Mouse (Mus musculus) gastrocnemius, postnatal 4 days (tissue): ENCODE results near the gene Trim17. TPM values are rescaled to one million over a fixed set of nuclear protein-coding genes. Genes with fewer than 3 reads are reported as not detected.
A peak's percentile ranks its signal among the peaks of the same experiment; 100 is the strongest.

ENCODE experiments used
- DNase-seq, 2 experiments: peaks; one replicate each; pipeline ENCODE4 v3.0.0; 2021 to 2022; ENCODE audit warnings: low spot score in 2 of 2, mixed read lengths in 2 of 2
- total RNA-seq, 2 experiments: library from RNA; stranded (reverse); gene quantifications; 2 replicates each; pipeline ENCODE4 v1.2.3; 2021

The Trim17 gene
- total RNA-seq, 2 experiments from 2014 or later: 0.23 to 0.29 TPM

DNA sequence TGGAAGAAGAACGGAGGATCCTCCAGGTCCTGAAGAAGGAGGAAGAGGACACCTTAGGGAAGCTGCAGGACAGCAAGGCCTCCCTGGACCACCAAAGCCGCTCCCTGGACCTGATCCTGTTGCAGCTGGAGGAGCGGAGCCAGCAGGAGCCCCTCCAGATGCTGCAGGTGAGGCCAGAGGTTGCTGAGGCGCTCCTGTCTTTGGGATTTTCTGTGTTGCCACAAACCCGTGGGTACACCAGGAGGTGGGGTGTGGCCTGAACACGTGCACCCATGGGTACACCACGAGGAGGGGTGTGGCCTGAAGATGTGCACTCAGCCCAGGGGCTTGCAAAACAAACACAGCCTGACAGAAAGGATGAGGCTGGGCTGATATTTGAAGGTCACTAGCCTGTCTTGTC is 14.1 kb downstream of the Trim17 start:
- no peak for DNase-seq

DNA sequence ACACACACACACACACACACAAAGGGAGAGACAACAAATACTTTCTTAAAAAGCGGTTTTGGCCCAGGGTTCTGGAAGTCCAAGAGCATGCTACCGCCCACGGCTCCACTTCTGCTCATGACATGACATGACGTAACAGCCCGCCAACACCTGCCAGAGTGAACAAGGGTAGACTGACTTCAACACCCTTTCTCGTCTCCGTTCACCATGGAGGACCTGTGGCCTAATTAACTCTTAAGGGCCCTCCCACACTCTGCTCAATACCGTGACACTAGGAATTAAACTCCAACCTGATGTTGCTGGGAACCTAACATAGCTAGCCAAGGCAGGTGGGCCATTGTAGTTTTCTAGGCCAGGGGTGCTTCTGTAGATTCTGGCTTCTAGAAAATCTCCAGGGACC is 14.5 kb downstream of the Trim17 start:
- no peak for DNase-seq

DNA sequence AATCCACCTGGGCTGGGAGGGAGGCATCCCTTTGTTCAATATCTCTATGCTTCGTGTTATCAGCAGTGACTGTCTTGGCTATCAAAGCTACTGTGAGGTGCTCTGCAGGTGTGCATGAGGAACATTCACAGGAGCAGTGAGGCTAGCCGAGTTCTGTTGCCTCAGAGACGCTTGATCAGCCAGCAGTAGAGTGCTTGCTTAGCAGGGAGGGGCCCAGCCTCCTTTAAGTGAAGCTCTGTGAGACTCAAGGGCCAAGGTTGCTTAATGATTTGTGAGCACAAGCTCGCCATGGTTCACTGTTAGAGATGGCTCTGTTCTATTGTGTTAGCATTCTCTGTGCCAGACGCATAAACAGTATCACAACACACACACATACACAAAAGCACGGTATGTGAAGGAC is 15.2 kb downstream of the Trim17 start:
- no peak for DNase-seq

DNA sequence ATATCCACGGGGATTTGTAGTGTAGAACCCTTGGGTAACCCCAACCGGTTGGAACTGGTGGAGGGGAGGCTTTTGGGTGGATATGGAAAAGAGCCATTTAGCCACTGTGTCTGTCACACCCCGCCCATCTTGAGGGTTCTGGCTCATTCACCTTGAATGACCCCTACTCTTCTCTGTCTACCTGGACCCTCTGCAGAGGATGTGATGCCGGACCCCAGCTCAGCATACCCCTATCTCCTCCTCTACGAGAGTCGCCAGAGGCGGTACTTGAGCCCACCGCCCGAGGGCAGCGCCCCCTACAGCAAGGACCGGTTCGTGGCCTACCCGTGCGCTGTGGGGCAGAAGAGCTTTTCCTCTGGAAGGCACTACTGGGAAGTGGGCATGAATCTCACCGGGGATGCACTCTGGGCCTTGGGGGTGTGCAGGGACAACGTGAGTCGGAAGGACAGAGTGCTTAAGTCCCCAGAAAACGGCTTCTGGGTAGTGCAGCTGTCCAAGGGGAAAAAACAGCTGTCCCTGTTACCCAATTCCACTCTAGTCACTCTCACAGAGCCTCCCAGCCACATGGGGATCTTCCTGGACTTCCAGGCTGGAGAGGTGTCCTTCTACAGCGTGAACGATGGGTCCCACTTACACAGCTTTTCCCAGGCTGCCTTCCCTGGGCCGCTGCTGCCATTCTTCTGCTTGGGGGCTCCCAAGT is 16.5 kb downstream of the Trim17 start:
- DNase-seq: no peak

DNA sequence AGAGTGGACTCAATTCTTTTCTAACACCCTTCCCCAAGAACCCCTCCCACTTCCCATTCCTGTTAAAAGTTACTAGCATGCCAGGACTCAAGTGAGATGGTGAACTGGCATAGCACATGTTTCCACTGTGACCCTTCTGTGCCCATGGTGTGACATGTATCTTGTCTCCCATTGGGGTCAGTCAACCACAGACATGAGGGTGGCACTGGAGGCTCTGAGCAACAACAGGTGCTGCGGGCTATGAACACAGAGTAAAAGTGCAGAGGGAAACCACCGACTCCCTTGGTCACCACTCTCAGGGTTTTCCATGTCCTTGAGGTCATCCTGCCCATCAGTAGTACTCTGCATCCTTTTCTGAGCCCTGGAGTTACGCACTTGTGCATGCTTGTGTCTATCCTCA is 17.3 kb downstream of the Trim17 start:
- DNase-seq: no peak

DNA sequence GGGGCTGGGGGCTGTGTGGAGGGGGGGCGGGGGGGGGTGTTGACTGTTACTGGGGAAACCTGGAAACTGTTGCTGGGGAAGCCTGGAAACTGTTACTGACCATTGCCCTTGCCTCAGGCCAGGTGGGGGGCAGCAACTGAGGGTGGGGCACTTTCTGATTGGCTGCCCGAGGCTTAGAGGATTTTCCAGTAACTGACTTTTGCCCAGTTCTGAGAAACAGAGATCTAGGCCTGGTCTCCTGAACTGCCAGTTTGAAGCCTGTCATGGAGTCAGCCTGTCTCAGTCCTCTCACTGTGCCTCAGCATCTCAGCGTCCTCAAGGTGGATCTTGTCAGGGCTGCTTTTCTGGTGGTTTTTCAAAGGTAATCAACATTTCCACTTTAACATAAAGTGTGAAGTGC is 19.9 kb downstream of the Trim17 start:
- no peak for DNase-seq

DNA sequence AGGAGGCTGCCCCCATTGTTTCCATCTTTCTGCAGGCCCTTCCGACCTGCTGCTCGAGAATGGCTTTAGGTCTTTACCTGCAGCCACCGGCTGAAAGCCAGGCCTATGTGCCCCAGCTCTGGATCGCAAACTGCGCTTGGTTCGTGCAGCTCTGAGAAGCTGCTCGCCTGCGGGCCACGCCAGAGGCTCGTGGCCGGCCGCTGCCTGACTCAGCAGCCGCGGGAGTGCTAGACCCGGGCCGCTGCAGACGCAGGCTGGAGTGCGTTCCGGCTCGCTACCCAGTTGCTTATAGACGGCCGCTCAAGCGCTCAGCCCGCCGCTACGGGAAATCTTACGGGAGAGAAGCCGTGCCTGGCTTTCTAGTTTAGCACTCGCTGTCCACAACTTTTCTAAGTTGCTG is 22.7 kb downstream of the Trim17 start:
- DNase-seq: no peak

DNA sequence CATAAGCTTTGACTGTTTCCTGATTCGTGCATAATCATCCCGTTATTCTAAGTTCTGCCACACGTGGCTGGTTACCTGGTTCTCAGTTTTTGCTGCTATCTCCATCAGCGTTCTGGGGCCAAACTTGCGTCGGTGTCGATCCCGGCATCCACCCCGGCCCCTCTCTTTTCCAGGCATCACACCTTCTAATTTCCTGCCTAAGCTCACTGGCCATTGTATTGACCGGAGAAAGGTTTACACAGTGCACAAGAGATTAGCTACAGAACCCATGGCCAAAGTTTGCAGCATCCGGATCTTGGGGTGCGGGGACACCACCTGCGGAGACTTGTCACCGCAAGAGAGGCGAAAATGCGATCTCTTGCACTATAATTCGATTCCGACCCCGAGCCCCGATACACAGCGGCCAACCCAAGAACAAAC is 23.1 kb downstream of the Trim17 start:
- no peak for DNase-seq

DNA sequence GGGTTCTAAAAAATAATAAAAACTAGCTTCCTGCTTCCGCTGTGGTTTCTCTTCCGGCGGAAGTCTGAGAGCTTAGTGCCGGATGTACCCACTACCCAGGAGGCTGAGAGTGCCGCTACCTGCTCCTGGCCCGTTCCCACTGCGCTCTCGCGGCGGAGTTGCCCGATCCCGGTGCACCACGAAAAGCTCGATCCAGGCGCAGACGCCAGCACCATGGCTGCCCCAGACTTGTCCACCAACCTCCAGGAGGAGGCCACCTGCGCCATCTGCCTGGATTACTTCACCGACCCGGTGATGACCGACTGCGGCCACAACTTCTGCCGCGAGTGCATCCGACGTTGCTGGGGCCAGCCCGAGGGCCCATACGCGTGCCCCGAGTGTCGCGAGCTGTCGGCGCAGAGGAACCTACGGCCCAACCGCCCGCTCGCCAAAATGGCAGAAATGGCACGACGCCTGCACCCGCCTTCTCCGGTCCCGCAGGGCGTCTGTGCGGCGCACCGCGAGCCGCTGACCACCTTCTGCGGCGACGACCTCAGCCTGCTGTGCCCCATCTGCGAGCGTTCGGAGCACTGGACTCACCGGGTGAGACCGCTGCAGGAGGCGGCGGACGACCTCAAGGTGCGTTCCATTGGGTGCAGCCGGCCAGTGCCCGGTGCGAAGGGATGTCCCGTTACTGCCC is 23.7 kb downstream of the Trim17 start, which contains the start of gene Trim11:
Trim11 (plus strand) TSS at position 67 of the 679 bp plus-strand sequence.
- DNase-seq: peak; percentile 27 to 56

DNA sequence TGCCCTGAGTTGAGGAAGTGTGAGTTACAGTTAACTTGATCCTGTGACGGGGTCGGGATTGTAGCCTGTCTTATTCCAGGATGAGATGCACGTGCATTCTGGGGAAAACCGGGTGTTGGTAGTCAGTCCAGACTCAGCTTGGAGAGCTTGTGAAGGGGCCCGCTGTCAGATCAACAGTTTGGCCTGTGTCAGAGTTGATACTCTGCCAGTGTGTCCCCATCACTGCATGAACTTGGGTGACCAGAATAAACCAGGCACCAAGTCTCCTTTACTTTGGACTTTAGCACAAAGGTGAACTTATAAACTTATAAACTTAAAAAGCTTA is 24.2 kb downstream of the Trim17 start:
- DNase-seq: no peak

DNA sequence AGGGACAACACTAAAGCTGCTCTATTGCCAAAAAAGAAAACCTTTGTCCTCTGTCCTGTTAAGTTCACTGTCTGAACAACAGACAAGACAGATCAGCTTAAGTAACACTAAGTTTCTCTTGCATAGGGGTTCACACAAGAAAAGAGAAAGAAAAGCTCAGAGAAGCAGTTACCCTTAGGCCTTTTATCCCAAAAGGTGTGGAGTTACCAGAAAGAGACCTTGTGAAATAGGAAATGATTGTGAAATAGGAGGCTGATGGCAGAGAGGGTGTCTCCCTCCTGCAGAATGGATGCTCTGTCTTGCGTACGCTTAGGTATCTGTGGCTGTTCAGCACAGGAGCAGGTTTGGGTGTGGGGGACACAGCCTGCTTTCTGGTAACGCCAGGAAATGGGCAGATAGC is 24.7 kb downstream of the Trim17 start:
- DNase-seq: no peak

DNA sequence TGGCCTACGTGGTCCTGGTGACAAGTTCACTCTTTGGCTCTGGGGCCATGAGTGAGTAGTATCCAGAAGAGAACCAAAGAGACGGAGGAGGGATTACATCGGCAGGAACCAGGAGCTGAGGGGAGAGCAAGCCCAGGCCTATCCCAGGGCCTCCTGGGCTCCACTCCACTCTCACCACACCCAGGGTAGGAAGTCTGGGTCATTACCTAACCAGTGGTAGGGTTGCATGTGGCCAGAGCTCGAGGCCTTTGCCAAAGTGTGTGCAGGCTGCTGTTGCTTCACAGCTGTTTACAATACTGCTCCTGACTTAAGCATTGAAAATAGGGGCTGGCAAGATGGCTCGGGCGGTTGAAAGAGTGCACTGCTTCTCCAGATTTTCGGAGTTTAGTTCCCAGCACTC is 25.2 kb downstream of the Trim17 start:
- no peak for DNase-seq

DNA sequence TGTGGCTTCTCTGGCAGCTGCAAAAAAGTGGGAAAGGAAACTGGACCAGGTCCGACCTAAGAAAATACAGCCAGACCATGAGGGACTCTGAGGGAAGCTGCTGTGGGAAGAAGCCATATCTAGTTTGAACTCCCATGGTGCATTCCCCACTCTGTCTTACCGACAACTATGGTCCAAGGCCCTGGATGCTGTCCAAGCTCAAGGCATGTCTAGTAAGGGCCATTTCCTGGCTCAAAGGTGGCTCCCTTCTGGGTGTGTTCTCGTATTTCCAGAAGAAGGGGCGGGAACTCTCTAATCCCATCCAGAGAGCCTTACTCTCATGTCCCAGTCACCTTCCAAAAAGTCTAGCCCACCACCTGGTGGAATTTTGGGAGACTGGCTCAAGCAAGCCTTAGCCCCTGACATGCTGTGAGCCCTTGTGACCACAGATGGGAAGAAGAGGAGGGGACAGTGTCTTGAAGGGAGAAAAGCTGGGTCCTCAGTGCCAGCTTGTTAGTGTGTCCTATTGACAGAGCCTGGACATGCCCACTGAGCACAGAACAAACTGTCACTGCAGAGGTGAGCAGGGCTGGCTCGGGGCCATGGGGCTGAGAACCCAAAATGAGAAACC is 26.0 kb downstream of the Trim17 start:
- DNase-seq: no peak

DNA sequence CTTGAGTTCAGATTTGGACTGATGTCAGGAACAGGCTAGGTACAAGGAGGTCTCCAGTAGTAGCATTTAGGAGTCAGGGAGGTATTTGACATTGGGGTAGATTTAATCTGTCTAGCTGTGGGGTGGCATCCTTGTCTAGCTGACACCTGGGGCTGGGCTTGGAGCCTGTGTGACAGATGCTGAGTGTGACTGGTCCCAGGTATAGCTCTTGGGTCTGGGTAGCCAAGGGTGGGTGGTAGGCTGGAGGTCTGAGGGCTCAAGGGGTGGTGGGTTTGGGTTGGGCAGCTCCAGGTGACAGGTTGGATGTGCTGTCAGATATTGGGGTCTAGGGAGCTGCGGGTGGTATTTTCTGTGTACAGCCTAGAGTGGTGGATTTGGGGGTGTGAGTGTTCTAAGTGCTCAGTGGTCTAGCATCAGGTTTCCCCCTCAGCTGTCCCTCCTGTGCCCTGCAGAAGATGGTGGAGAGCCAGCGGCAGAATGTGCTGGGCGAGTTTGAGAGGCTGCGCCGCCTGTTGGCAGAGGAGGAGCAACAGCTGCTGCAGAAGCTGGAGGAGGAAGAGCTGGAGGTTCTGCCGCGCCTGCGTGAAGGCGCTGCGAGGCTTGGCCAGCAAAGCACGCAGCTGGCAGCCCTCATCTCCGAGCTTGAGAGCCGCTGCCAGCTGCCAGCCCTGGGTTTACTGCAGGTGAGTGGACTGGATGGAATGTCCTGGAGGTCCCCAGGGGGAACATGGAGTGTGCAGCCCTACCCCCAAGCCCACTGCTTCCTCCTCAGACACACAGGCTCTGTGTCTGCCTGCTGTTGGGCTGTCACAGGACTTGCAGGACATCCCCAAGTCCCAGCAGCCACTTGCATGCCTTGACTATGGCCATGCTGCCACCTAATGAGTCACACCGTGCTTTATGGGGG is 27.3 kb downstream of the Trim17 start:
- peak; percentile 42 to 80 for DNase-seq

DNA sequence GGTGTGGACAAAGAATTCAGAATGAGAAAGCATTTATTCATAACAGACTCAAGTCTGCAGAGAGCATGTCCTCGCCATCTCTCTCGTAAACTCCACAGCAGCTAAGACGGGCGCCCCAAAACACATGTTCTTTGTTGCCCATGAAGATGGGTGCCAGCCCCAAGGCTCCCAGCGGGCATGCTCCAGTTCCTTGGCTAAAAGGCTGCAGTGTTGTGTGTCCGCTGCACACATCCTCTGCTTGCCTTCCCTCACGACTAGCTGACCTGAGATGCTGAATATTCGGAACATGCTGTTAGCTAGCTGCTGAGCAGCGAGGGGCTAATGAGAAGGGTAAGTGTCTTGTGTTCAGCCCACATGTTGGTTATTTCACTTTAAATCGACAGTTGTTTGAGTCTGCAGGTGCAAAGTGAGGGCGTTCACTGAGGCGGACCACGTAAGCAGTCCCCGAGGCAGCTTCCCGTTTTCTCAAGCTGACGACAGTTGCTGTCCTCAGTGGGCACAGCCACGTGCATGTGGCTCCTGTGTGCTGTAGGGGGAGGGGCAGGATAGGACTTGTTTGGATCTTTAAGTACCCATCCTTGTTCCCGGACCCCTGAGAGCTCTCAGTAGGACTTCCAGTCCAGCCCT is 28.1 kb downstream of the Trim17 start:
- no peak for DNase-seq

DNA sequence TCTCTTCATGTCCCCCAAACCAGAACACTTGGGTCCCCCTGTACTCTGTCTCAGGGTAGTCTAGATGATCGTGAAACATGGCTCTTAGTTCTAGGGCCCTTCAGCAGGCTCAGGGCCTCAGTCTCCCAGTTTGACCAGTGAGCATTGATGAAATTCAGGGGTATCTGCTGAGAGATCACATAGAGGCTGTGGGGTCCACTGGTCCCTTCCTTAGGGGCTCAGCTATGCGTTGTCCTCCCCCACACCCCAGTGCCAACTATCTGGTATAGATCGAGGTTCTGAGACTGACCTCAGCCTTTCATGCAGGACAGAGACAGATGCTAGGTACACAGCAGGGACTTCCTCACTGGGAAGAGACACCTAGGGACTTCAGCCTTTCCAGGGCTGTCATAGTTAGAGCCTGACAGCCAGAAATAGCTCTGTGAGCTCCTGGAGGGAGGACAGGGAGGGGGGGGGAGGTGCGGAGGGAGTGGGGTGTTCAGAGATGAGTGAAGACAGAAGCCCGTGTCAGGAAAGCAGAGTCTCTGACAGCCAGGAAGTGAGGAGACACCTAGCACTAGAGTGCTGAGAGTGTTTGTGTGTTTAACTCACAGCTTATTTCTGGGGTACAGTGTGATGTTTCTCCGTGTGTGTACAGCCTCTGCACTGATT is 29.3 kb downstream of the Trim17 start:
- DNase-seq: no peak

DNA sequence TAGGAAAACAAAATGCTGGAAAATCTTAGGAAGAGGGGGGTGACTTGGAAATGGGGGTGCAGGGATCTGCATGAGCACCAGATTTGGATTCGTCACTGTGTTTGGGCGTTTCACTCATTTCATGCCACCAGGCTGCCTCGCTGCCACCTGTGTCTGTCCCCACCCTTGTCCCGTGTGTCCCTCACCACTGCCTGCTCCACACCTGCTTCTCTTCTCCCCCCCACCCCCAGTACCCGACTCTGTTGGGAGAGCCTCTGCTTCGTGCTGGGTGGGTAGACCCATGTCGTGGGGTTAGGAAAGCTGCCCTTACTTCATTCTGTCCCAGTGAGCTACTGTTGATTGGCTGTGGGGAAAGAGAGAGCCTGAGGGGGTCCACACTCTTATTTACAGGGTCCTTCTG is 30.2 kb downstream of the Trim17 start:
- DNase-seq: no peak

DNA sequence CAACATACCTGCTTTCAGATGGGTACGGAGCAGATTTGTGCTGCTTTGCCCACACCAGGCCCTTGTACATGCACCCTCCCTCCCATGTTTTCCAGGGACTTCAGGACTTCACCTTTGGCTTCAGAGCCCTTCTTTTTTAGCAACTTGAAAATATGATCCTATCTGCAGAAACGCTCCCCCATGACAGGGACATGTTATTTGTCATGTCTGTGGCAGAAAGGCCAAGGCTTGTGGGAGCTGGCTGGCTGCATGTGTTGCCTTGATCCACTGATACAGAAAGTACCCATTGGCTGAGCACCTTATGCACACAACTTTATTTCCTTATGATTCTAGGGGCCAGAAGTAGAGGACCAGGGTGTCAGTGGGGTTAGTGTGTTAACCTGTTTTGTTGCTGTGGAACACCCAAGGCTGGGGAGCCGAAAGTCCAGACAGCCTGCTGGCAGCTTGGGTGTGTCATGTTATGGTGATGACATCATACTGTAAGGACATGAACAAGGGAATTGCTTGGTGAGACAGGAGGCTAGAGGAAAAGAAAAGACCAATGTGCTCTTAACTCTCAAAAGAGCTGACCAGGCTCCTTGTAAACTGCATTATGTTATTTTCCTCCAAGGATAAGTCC is 30.9 kb downstream of the Trim17 start:
- no peak for DNase-seq

DNA sequence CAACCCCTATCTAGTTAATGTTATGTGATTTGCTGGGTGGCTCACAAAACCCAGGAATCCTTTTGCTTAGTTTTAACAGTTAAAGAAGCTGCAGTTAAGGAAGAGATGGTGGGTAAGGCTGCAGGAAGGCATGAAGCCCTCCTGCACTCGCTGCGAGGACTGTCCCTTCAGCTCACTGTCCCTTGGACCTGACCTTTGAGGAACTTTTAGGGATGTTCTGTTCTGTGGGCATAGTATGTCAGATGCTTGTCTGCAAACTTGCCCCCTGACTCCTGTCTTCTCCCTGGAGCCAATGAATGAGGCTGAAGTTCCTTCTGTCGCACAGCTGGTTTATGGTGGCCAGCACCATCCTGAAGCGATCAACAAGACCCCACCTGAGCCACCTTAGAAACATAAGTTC is 34.7 kb downstream of the Trim17 start:
- no peak for DNase-seq

DNA sequence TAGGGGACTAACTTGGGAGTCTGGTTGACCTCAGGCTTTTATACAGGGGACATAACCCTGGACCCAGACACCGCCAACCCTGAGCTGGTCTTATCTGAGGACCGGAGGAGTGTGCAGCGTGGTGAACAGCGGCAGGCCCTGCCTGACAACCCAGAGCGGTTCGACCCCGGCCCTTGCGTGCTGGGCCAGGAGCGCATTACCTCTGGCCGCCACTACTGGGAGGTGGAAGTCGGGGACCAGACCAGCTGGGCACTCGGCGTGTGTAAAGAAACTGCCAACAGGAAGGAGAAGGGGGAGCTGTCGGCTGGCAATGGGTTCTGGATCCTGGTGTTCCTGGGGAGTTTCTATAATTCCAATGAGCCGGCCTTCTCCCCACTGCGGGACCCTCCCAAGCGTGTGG is 35.7 kb downstream of the Trim17 start:
- no peak for DNase-seq
